Mouse (Mus musculus) neural tube, embryonic 12.5 days (tissue): ENCODE data around the gene Slc9b2. TPM values are rescaled to one million over a fixed set of nuclear protein-coding genes. Genes with fewer than 3 reads are reported as not detected.
A peak's percentile ranks its signal among the peaks of the same experiment; 100 is the strongest.

Experiments used
- ATAC-seq: fragments of 200-750 bp; cut with Nextera tagmentation; 2 replicates; pipeline ENCODE4 v1.8.0; 2017; ENCODE audit warnings: low read depth, mild to moderate bottlenecking, moderate TSS enrichment, moderate library complexity; ENCODE audit not compliant: low FRiP score
- H3K27ac ChIP-seq: fragments of 300-500 bp; sonication (generic); 2 replicates; pipeline ENCODE4 v1.5.1; 2016
- H3K27me3 ChIP-seq: fragments of 300-500 bp; sonication (generic); replicated peaks from 2 replicates; pipeline ENCODE4 v1.6.1; 2016; ENCODE audit warnings: mild to moderate bottlenecking
- H3K36me3 ChIP-seq: fragments of 300-500 bp; sonication (generic); 2 replicates; pipeline ENCODE4 v1.6.1; 2016; ENCODE audit warnings: mild to moderate bottlenecking
- H3K4me1 ChIP-seq: fragments of 300-500 bp; sonication (generic); 2 replicates; pipeline ENCODE4 v1.6.1; 2016
- H3K4me2 ChIP-seq: fragments of 300-500 bp; sonication (generic); replicated peaks from 2 replicates; pipeline ENCODE4 v1.6.1; 2016; ENCODE audit warnings: mild to moderate bottlenecking
- H3K4me3 ChIP-seq: fragments of 300-500 bp; sonication (generic); 2 replicates; pipeline ENCODE4 v1.5.1; 2016
- H3K9ac ChIP-seq: fragments of 300-500 bp; sonication (generic); 2 replicates; pipeline ENCODE4 v1.6.1; 2016; ENCODE audit warnings: mild to moderate bottlenecking
- H3K9me3 ChIP-seq: fragments of 300-500 bp; sonication (generic); 2 replicates; pipeline ENCODE4 v1.6.1; 2016; ENCODE audit warnings: mild to moderate bottlenecking
- WGBS: fragments of 180-500 bp; shearing (Covaris S2); methylation state at CpG from one replicate; pipeline ENCODE4 v1.1.7; 2016; 5-methylcytosine and 5-hydroxymethylcytosine counted together
- polyA plus RNA-seq: library from polyadenylated mRNA; unstranded; fragments of >200 nt; fragmentation: Nextera tagmentation; extraction: Ambion mirVana; gene quantifications from 2 replicates; pipeline ENCODE4 v1.2.1, GENCODE M21; 2016

Slc9b2 gene
- polyA plus RNA-seq, result 0.88 and 1.3 TPM in 2 replicates

- WGBS, result 15% methylated on average over 28 of the region's 28 CpGs
- H3K36me3 ChIP-seq, result no peaks in the 10 kb centered on the region
- no peaks in the 10 kb centered on the region for H3K9me3 ChIP-seq
- peak within 1 kb of the TSS; percentile 75 for H3K4me2 ChIP-seq
- ATAC-seq, result peak; percentile 68
- peak within 1 kb of the TSS; percentile 32 for H3K4me3 ChIP-seq
- no peaks in the 10 kb centered on the region for H3K27me3 ChIP-seq
- no peak within 1 kb of the TSS for H3K27ac ChIP-seq
- H3K9ac ChIP-seq, result 0 out of 2 replicates have a peak within 1 kb of the TSS, but pooled peaks have one; percentile 33
- H3K4me1 ChIP-seq, result peaks cover 8% of the 10 kb centered on the region; the same call in 1 of the 2 replicates
Measured at GRCm38 (mm10) chr3:135307411-135308259, at the start of gene Slc9b2. Gene Slc9b2 (plus strand): TSS chr3:135307700.

GRCm38 (mm10) chr3:135258919-135259318 is 48.6 kb upstream of the Slc9b2 start:
- H3K27me3 ChIP-seq, result no peaks in the 10 kb centered on the region
- H3K9me3 ChIP-seq, result no peaks in the 10 kb centered on the region
- H3K36me3 ChIP-seq, result peaks cover 67% of the 10 kb centered on the region
- WGBS, result 87% methylated on average over 10 of the region's 10 CpGs
- H3K4me1 ChIP-seq, result no peaks in the 10 kb centered on the region
- ATAC-seq, result no peak
- H3K4me3 ChIP-seq, result no peak overlapping the region
- no peak overlapping the region for H3K27ac ChIP-seq
- H3K4me2 ChIP-seq, result no peak overlapping the region
- no peak overlapping the region for H3K9ac ChIP-seq

- peaks cover 77% of the 10 kb centered on the region for H3K36me3 ChIP-seq
- ATAC-seq, result no peak
- WGBS, result 85% methylated on average over 7 of the region's 7 CpGs
- H3K9me3 ChIP-seq, result no peaks in the 10 kb centered on the region
- no peak overlapping the region for H3K4me3 ChIP-seq
- no peak overlapping the region for H3K27ac ChIP-seq
- no peak overlapping the region for H3K4me2 ChIP-seq
- H3K27me3 ChIP-seq, result no peaks in the 10 kb centered on the region
- H3K4me1 ChIP-seq, result no peaks in the 10 kb centered on the region
- no peak overlapping the region for H3K9ac ChIP-seq
Measured at GRCm38 (mm10) chr3:135260233-135260632, 47.3 kb upstream of the Slc9b2 start.

GRCm38 (mm10) chr3:135268616-135269015 is 38.9 kb upstream of the Slc9b2 start:
- Histone ChIP-seq H3K4me2 (no peak overlapping the region), H3K27ac (no peak overlapping the region), H3K9ac (no peak overlapping the region), H3K36me3 (peaks cover 62% of the 10 kb centered on the region), H3K4me3 (no peak overlapping the region), H3K4me1 (no peaks in the 10 kb centered on the region), H3K9me3 (no peaks in the 10 kb centered on the region), H3K27me3 (no peaks in the 10 kb centered on the region)
- ATAC-seq, result no peak
- 93% methylated on average over 5 of the region's 5 CpGs for WGBS

GRCm38 (mm10) chr3:135269391-135269990 is 38.0 kb upstream of the Slc9b2 start:
- Histone ChIP-seq H3K4me1 (no peaks in the 10 kb centered on the region), H3K27ac (no peak overlapping the region), H3K9ac (no peak overlapping the region), H3K36me3 (peaks cover 55% of the 10 kb centered on the region), H3K27me3 (no peaks in the 10 kb centered on the region), H3K4me2 (no peak overlapping the region), H3K9me3 (no peaks in the 10 kb centered on the region), H3K4me3 (no peak overlapping the region)
- WGBS, result 92% methylated on average over 10 of the region's 10 CpGs
- ATAC-seq, result no peak

- Histone ChIP-seq H3K9ac (no peak overlapping the region), H3K4me1 (no peaks in the 10 kb centered on the region), H3K27me3 (no peaks in the 10 kb centered on the region), H3K36me3 (peaks cover 37% of the 10 kb centered on the region), H3K9me3 (no peaks in the 10 kb centered on the region), H3K4me2 (no peak overlapping the region), H3K4me3 (no peak overlapping the region), H3K27ac (no peak overlapping the region)
- no peak for ATAC-seq
- WGBS, result 87% methylated on average over 12 of the region's 12 CpGs
Measured at GRCm38 (mm10) chr3:135272627-135273026, 34.9 kb upstream of the Slc9b2 start.

- peaks cover 37% of the 10 kb centered on the region for H3K36me3 ChIP-seq
- no peak overlapping the region for H3K27ac ChIP-seq
- no peak overlapping the region for H3K4me3 ChIP-seq
- WGBS, result 91% methylated on average over 13 of the region's 13 CpGs
- H3K27me3 ChIP-seq, result no peaks in the 10 kb centered on the region
- H3K9me3 ChIP-seq, result no peaks in the 10 kb centered on the region
- no peak overlapping the region for H3K4me2 ChIP-seq
- no peaks in the 10 kb centered on the region for H3K4me1 ChIP-seq
- H3K9ac ChIP-seq, result no peak overlapping the region
- ATAC-seq, result no peak
Measured at GRCm38 (mm10) chr3:135273047-135273446, 34.5 kb upstream of the Slc9b2 start.

GRCm38 (mm10) chr3:135280160-135280559 is 27.3 kb upstream of the Slc9b2 start:
- ATAC-seq, result 0 out of 2 replicates have a peak, but pooled peaks have one; percentile 30
- Histone ChIP-seq H3K36me3 (no peaks in the 10 kb centered on the region), H3K27me3 (no peaks in the 10 kb centered on the region), H3K4me2 (no peak overlapping the region), H3K27ac (no peak overlapping the region), H3K9me3 (no peaks in the 10 kb centered on the region), H3K4me1 (no peaks in the 10 kb centered on the region), H3K4me3 (no peak overlapping the region), H3K9ac (no peak overlapping the region)
- 77% methylated on average over 4 of the region's 4 CpGs for WGBS

- no peaks in the 10 kb centered on the region for H3K36me3 ChIP-seq
- H3K4me2 ChIP-seq, result no peak within 1 kb of the TSS
- no peaks in the 10 kb centered on the region for H3K27me3 ChIP-seq
- no peak within 1 kb of the TSS for H3K4me3 ChIP-seq
- 28% methylated on average over 14 of the region's 14 CpGs for WGBS
- H3K9ac ChIP-seq, result no peak within 1 kb of the TSS
- ATAC-seq, result peak; percentile 85
- no peaks in the 10 kb centered on the region for H3K9me3 ChIP-seq
- H3K27ac ChIP-seq, result no peak within 1 kb of the TSS
- no peaks in the 10 kb centered on the region for H3K4me1 ChIP-seq
Measured at GRCm38 (mm10) chr3:135280669-135281415, 26.7 kb upstream of the Slc9b2 start, which contains the start of gene Bdh2. Gene Bdh2 (plus strand): TSS chr3:135281221.

- no peak overlapping the region for H3K4me2 ChIP-seq
- no peak overlapping the region for H3K9ac ChIP-seq
- no peaks in the 10 kb centered on the region for H3K9me3 ChIP-seq
- no peaks in the 10 kb centered on the region for H3K36me3 ChIP-seq
- H3K27me3 ChIP-seq, result no peaks in the 10 kb centered on the region
- no peak for ATAC-seq
- 90% methylated on average over 8 of the region's 8 CpGs for WGBS
- no peak overlapping the region for H3K4me3 ChIP-seq
- no peaks in the 10 kb centered on the region for H3K4me1 ChIP-seq
- H3K27ac ChIP-seq, result no peak overlapping the region
Measured at GRCm38 (mm10) chr3:135281701-135282100, 25.8 kb upstream of the Slc9b2 start.

- Histone ChIP-seq H3K4me3 (no peak overlapping the region), H3K9ac (no peak overlapping the region), H3K4me2 (no peak overlapping the region), H3K27me3 (no peaks in the 10 kb centered on the region), H3K9me3 (no peaks in the 10 kb centered on the region), H3K27ac (no peak overlapping the region), H3K36me3 (no peaks in the 10 kb centered on the region), H3K4me1 (no peaks in the 10 kb centered on the region)
- ATAC-seq, result no peak
- WGBS, result 87% methylated on average over 11 of the region's 11 CpGs
Measured at GRCm38 (mm10) chr3:135285256-135285655, 22.2 kb upstream of the Slc9b2 start.

- WGBS, result 89% methylated on average over 3 of the region's 3 CpGs
- ATAC-seq, result no peak
Measured at GRCm38 (mm10) chr3:135285807-135286206, 21.7 kb upstream of the Slc9b2 start.

More at GRCm38 (mm10) chr3:135285807-135286206, 21.7 kb upstream of the Slc9b2 start:
- H3K4me1 ChIP-seq, result no peaks in the 10 kb centered on the region
- H3K4me3 ChIP-seq, result no peak overlapping the region
- H3K27me3 ChIP-seq, result no peaks in the 10 kb centered on the region
- H3K9ac ChIP-seq, result no peak overlapping the region
- H3K27ac ChIP-seq, result no peak overlapping the region
- H3K36me3 ChIP-seq, result no peaks in the 10 kb centered on the region
- H3K4me2 ChIP-seq, result no peak overlapping the region
- H3K9me3 ChIP-seq, result no peaks in the 10 kb centered on the region
